ENCODE assay signal across 12 mouse cellular contexts in genomic region chr3:136331135-136331534, GRCm38 (mm10). TPM values are rescaled to one million over a fixed set of nuclear protein-coding genes. Genes with fewer than 3 reads are reported as not detected.
DNase-seq lines count a peak whose midpoint lies in the region; ATAC-seq and TF ChIP-seq lines count a peak whose summit lies in the region.
"Had no signal": no experiment of that assay in that cellular context is flagged by ENCODE, and none has a peak within 500 bp of the region (broad histone marks: within the 10 kb centered on the region; RNA-seq: fewer than 3 reads in every experiment).

No protein-coding gene starts in this region.

- no peaks in the 10 kb centered on the region for H3K36me3 ChIP-seq in liver, postnatal 0 days (replicated peaks; ENCODE audit: insufficient read depth, low read length)
- no peaks in the 10 kb centered on the region for H3K36me3 ChIP-seq in hindbrain, embryonic 12.5 days
- H3K36me3 ChIP-seq: limb, embryonic 15.5 days had no signal

- H3K27me3 ChIP-seq in liver, postnatal 0 days (ENCODE audit: insufficient read depth, low read length) = no peaks in the 10 kb centered on the region
- peaks cover 19% of the 10 kb centered on the region for H3K27me3 ChIP-seq in hindbrain, embryonic 12.5 days
- H3K27me3 ChIP-seq: limb, embryonic 15.5 days had no signal

- no peak overlapping the region for H3K4me2 ChIP-seq in liver, postnatal 0 days (ENCODE audit: low read depth, low read length)
- no peak overlapping the region for H3K4me2 ChIP-seq in hindbrain, embryonic 12.5 days (replicated peaks)
- H3K4me2 ChIP-seq: limb, embryonic 15.5 days had no signal

- H3K4me1 ChIP-seq in liver, postnatal 0 days (ENCODE audit: insufficient read depth) = no peaks in the 10 kb centered on the region
- H3K4me1 ChIP-seq in hindbrain, embryonic 12.5 days = no peaks in the 10 kb centered on the region
- H3K4me1 ChIP-seq: limb, embryonic 15.5 days had no signal

- H3K4me3 ChIP-seq in liver, postnatal 0 days (ENCODE audit: low read depth, low read length) = no peak overlapping the region
- no peak overlapping the region for H3K4me3 ChIP-seq in hindbrain, embryonic 12.5 days
- H3K4me3 ChIP-seq: limb, embryonic 15.5 days had no signal

- intact Hi-C loops in left cerebral cortex, postnatal 25 days (cut with DNase I) = no loop called here

- no peak overlapping the region for H3K27ac ChIP-seq in liver, postnatal 0 days (ENCODE audit: low read depth)
- no peak overlapping the region for H3K27ac ChIP-seq in hindbrain, embryonic 12.5 days
- H3K27ac ChIP-seq: limb, embryonic 15.5 days had no signal

- no peak for TF ChIP-seq CTCF in liver, postnatal 0 days (IDR thresholded peaks at IDR 0.05; ENCODE audit: low read depth)

- no peaks in the 10 kb centered on the region for H3K9me3 ChIP-seq in liver, postnatal 0 days (ENCODE audit: low read length)
- H3K9me3 ChIP-seq in hindbrain, embryonic 12.5 days (replicated peaks) = no peaks in the 10 kb centered on the region
- H3K9me3 ChIP-seq: limb, embryonic 15.5 days had no signal

- 28% methylated on average over 2 of the region's 2 CpGs for WGBS in liver, postnatal 0 days (ENCODE audit: insufficient replicate concordance)
- WGBS in hindbrain, embryonic 12.5 days = 82% methylated on average over 2 of the region's 2 CpGs

- DNase-seq in kidney, adult 9 months = peak; percentile 3
- no peak for DNase-seq in kidney, postnatal 4 days
- peak; percentile 27 for DNase-seq in liver, postnatal 0 days
- DNase-seq in skeletal muscle tissue, adult 2 months (ENCODE audit: low read depth, low spot score) = peak; percentile 33
- DNase-seq in left cerebral cortex, postnatal 25 days (ENCODE audit: low spot score in 2 of 2) = no peak
- DNase-seq in urinary bladder, postnatal 25 days (ENCODE audit: low spot score) = no peak
- DNase-seq: cerebellum, adult 18-20 months; midbrain, embryonic 14.5 days; right cerebral cortex, adult 18-20 months had no signal

- no peak overlapping the region for H3K9ac ChIP-seq in liver, postnatal 0 days (replicated peaks)
- no peak overlapping the region for H3K9ac ChIP-seq in hindbrain, embryonic 12.5 days
- H3K9ac ChIP-seq: limb, embryonic 15.5 days had no signal

- peak; percentile 89 to 90; a peak in 3 of 4 replicates for ATAC-seq in hematopoietic stem cell, adult 5-6 weeks (replicated peaks in 1 of 2; ENCODE audit: insufficient read depth in 1 of 2, low FRiP score in 2 of 2, low TSS enrichment in 1 of 2, low read depth in 1 of 2, poor library complexity in 2 of 2, severe bottlenecking in 2 of 2)
- ATAC-seq in liver, postnatal 0 days = peak; percentile 88
- no peak for ATAC-seq in hindbrain, embryonic 12.5 days (ENCODE audit: low FRiP score)

- no peak for TF ChIP-seq EP300 in liver, postnatal 0 days (IDR thresholded peaks at IDR 0.05; ENCODE audit: low read depth)

RNA-seq across cellular contexts. Expression of gene Bank1, which starts 5.3 kb away (rescaled TPM):
- 5.3 and 5.7 TPM in 2 replicates for total RNA-seq in hematopoietic stem cell, adult 5-6 weeks (2017)
- 3.0 and 3.4 TPM in 2 replicates for polyA plus RNA-seq in liver, postnatal 0 days (2015; fragmentation: Nextera tagmentation; extraction: Ambion mirVana)
- polyA plus RNA-seq in hindbrain, embryonic 12.5 days (2016; fragmentation: Nextera tagmentation; extraction: Ambion mirVana) = 0.49 and 0.61 TPM in 2 replicates
- 1 to 10 TPM; 1.2 to 1.3 TPM for total RNA-seq in left cerebral cortex, postnatal 25 days (2021)

Comparison
In these comparisons a context has a peak if more than half of its experiments do, and no peak if none do; other contexts are left out.
1. DNase-seq: peak in kidney, adult 9 months (single experiment), liver, postnatal 0 days (single experiment) and skeletal muscle tissue, adult 2 months (single experiment); none in kidney, postnatal 4 days (0 of 2), left cerebral cortex, postnatal 25 days (0 of 2) and urinary bladder, postnatal 25 days (single experiment).